Mouse (Mus musculus) brain, adult 2 months (tissue): ENCODE results near the gene Olfr698.
"Not testable (repeated sequence)": the region's sequence is repeated elsewhere in the genome, so short reads cannot be mapped to it uniquely, and the experiment has no call there.

Source experiments
- DNase-seq: peaks from one replicate; pipeline ENCODE4 v3.0.0; 2011; ENCODE audit warnings: low read depth, low spot score

The Olfr698 gene

GRCm38 (mm10) chr7:106755297-106755696 is at the start of gene Olfr698:
TSS of gene Olfr698 (minus strand) at chr7:106755397.
- no peak for DNase-seq

GRCm38 (mm10) chr7:106793098-106793497 is 37.9 kb upstream of the Olfr698 start, which contains the start of gene Olfr699:
TSS of gene Olfr699 (minus strand) at chr7:106793198.
- no peak for DNase-seq

GRCm38 (mm10) chr7:106788330-106788729 is 33.1 kb upstream of the Olfr698 start:
- peak; percentile 6 for DNase-seq

GRCm38 (mm10) chr7:106761008-106761407 is 5.8 kb upstream of the Olfr698 start:
- DNase-seq: not testable (repeated sequence)

GRCm38 (mm10) chr7:106758800-106759199 is 3.6 kb upstream of the Olfr698 start:
- DNase-seq: no peak

DNA sequence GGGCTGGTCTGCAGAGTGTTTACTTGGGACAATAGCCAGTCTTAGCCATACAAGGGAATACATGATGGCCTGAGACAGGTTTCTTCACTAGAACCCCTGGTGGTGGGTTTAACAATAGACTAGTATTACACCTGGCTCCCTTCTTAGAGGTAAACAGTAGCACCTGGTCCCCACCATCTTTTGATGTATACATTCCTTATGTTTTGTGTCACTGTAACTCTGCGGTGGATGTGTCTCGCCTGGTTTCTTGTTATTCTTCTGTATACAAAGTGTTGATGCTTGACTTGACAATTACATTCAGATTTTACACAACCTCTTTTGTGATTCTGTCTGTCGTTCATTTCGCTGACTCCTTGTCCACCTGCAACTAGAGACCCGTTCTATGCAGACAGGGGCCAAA is 9.4 kb downstream of the Olfr698 start:
- no peak for DNase-seq

GRCm38 (mm10) chr7:106742343-106742742 is 12.9 kb downstream of the Olfr698 start, which contains the start of gene Olfr697:
TSS of gene Olfr697 (minus strand) at chr7:106742443.
- no peak for DNase-seq

GRCm38 (mm10) chr7:106737028-106737427 is 18.2 kb downstream of the Olfr698 start:
- DNase-seq: no peak

- no peak for DNase-seq
These were observed 21.5 kb downstream of the Olfr698 start for GRCm38 (mm10) chr7:106733717-106734116.

DNA sequence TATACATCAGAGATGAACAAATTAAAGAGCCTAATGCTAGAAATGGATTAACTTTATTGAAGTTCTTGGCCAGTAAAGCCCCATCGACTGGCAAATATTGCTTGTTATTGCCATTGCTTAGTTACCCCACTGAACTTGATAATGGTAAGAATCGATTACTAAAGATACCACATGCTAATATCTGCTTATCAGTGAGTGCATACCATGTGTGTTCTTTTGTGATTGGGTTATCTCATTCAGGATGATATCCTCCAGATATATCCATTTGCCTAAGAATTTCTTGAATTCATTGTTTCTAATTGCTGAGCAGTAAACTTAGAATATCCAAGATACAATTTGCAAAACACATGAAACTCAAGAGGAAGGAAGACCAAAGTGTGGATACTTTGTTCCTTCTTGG is 29.5 kb downstream of the Olfr698 start:
- not testable (repeated sequence) for DNase-seq

GRCm38 (mm10) chr7:106716296-106716695 is 38.9 kb downstream of the Olfr698 start, which contains the start of gene Olfr695:
TSS of gene Olfr695 (minus strand) at chr7:106716396.
- no peak for DNase-seq

DNA sequence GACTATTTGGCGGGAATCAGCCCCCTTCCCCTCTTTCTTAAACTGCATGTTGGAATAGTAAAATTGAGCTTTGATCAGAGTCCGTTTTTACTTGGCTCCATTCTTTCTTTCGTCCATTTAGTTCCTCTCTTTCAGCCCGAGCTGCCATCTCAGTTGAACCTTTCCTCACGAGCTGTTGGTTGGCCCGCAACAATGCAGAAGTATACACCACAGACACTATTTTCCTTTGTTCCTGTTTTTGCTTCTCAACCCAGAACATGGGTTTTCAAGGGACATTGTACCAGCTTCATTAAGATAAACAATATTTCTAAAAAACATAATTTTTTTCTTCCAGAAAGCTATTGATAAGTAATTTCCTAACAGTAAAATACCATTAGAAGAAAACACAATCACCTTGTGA is 43.7 kb downstream of the Olfr698 start:
- DNase-seq: peak; percentile 2

- DNase-seq: not testable (repeated sequence)
These were observed 47.5 kb downstream of the Olfr698 start for GRCm38 (mm10) chr7:106707705-106708104.
